Mouse (Mus musculus): Measurements from ENCODE around the gene Bcl3.

GRCm38 (mm10) chr7:19856283-19856682 is 33.7 kb upstream of the Bcl3 start:
- TF ChIP-seq CTCF (IDR thresholded peaks at IDR 0.05; ENCODE audit: low read depth, low read length) (no peak), EP300 (IDR thresholded peaks at IDR 0.05; ENCODE audit: insufficient read depth, low read depth, low read length) (no peak)

Measured in ES-Bruce4 (cell line).